Mouse (Mus musculus) monocyte, adult 59 days (primary cell): Measurements from ENCODE around the gene Tmem129. TPM values are rescaled to one million over a fixed set of nuclear protein-coding genes. Genes with fewer than 3 reads are reported as not detected.

Experiments used
- total RNA-seq, 2 experiments: library from RNA; stranded (reverse); gene quantifications; one replicate each; pipeline ENCODE4 v1.2.4; 2023

Gene Tmem129
- 1 to 10 TPM; 6.3 to 7.6 TPM for total RNA-seq

DNA sequence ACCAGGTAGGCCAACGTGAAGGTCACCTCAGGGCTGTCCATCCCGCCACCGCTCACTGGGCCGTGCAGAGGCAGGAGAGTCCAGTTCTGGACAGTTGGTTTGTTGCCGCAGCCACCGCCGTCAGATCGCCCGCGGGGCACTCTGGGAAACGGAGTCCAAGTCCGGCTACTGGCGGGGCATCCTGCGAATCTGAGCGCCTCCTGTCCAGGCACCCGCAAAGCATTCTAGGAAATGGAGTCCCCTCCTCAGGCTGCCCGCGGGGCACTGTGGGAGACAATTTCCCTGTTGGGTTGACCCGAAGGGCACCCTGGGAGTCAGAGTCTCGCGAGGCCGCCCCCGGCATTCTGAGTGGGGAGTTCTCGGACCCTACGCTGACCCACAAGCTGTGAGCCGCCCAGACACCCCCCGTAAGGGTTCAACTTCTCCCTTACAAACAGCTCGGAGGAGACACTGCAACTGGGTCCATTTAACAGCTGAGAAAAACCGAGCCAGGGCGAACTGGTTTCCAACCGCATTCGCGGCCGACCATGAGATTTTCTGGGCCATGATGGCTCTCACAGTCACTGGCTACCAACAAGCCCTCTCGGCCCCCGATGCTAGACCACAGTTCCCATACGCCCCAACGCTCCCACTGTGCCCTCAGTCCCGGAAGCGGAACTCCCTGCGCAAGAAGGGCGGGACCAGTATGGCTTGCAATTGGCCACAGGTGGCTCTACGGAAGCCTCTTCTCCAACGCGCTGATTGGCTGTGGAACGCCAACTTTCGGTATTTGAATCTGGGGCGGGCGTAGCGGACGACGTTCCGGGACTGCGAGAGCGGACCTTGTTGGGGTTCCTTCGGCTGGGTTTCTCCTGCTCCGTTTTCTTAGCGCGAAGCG is at the start of gene Tmem129, which contains the start of gene Tacc3:
Tmem129 (minus strand) TSS at position 630 of the 877 bp plus-strand sequence.
Tacc3 (plus strand) TSS at position 342 of the 877 bp plus-strand sequence.

GRCm38 (mm10) chr5:33651921-33652782 is 6.1 kb downstream of the Tmem129 start, which contains the start of gene Slbp:
Gene Slbp (minus strand): TSS chr5:33652574.

GRCm38 (mm10) chr5:33629301-33629987 is 28.8 kb downstream of the Tmem129 start, which contains the start of the genes Fam53a and Gm9903:
Gene Fam53a (minus strand): TSS chr5:33629635.
Gene Gm9903 (plus strand): TSS chr5:33629925.

Other genes starting within 250 kb of the Tmem129 start
- gene Nkx1-1, start 224.4 kb downstream of the Tmem129 start, total RNA-seq: not detected
- 10 to 100 TPM; 20.6 to 25.2 TPM for gene Fam53a, start 28.8 kb downstream of the Tmem129 start, total RNA-seq
- gene Gm9903, start 28.5 kb downstream of the Tmem129 start, total RNA-seq: under 1 TPM in 1 of 2 experiments, not detected in 1; 0.45 TPM
- 10 to 100 TPM; 49.8 to 60.6 TPM for gene Slbp, start 5.8 kb downstream of the Tmem129 start, total RNA-seq
- gene Tacc3, start 288 bp downstream of the Tmem129 start, total RNA-seq: 1 to 10 TPM; 6.1 to 8.0 TPM
- gene Fgfr3, start 63.3 kb upstream of the Tmem129 start, total RNA-seq: under 1 TPM in 1 of 2 experiments, not detected in 1; 0.89 TPM
- gene Letm1, start 124.4 kb upstream of the Tmem129 start, total RNA-seq: 10 to 100 TPM; 45.3 to 61.2 TPM
- gene Nsd2, start 162.3 kb upstream of the Tmem129 start, total RNA-seq: 10 to 100 TPM; 27.1 to 30.3 TPM